Comparison of ENCODE assay signal across 17 mouse cellular contexts in the genomic region with DNA sequence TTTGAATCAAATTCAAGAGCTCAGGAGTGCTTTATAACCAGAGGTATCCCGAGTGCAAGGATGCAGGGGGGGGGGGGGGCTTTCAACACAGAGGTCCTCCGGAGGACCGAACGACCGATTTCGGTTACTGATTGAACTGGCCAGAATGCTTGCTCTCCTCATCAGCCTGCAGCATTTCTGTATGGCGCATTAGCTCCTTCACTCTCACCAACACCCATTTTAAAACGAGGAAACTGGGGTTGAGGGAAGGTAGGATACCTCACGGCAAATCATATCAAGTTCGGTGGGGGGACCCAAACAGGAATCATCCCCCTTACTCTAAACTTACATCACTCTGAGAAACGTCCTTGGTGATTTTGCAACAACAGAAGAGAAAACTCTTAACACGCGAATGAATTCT. TPM values are rescaled to one million over a fixed set of nuclear protein-coding genes. Genes with fewer than 3 reads are reported as not detected.
DNase-seq lines count a peak whose midpoint lies in the region; ATAC-seq and TF ChIP-seq lines count a peak whose summit lies in the region.
"Had no signal": no experiment of that assay in that cellular context is flagged by ENCODE, and none has a peak within 500 bp of the region (broad histone marks: within the 10 kb centered on the region; RNA-seq: fewer than 3 reads in every experiment).

No protein-coding gene starts in this region.

- 32% methylated on average over 13 of the region's 13 CpGs for WGBS in embryonic facial prominence, embryonic 14.5 days
- WGBS in kidney, postnatal 0 days = 26% methylated on average over 13 of the region's 13 CpGs
- 16% methylated on average over 13 of the region's 13 CpGs for WGBS in small intestine, adult 2 months

- H3K4me2 ChIP-seq in embryonic facial prominence, embryonic 14.5 days (ENCODE audit: low read depth, low read length) = no peak overlapping the region; the same call in 1 of the 2 replicates
- H3K4me2 ChIP-seq in kidney, postnatal 0 days (ENCODE audit: low read length) = peak overlapping the region; percentile 17

- no peak overlapping the region for H3K9ac ChIP-seq in embryonic facial prominence, embryonic 14.5 days (ENCODE audit: low read depth, low read length)
- H3K9ac ChIP-seq in kidney, postnatal 0 days (ENCODE audit: low read depth, low read length) = no peak overlapping the region

- TF ChIP-seq POLR2A in small intestine, adult 2 months (IDR thresholded peaks at IDR 0.05; ENCODE audit: low read depth, low read length) = no peak

- H3K9me3 ChIP-seq in embryonic facial prominence, embryonic 14.5 days (ENCODE audit: control insufficient read depth, low read length) = no peaks in the 10 kb centered on the region
- H3K9me3 ChIP-seq in kidney, postnatal 0 days (replicated peaks; ENCODE audit: low read length) = no peaks in the 10 kb centered on the region

- H3K27ac ChIP-seq in embryonic facial prominence, embryonic 14.5 days (replicated peaks; ENCODE audit: low read depth, low read length) = no peak overlapping the region
- H3K27ac ChIP-seq in kidney, postnatal 0 days = no peak overlapping the region
- peak overlapping the region; percentile 81 for H3K27ac ChIP-seq in small intestine, adult 2 months (ENCODE audit: insufficient read depth, low read depth, low read length)
- H3K27ac ChIP-seq: macrophage had no signal

- H3K4me1 ChIP-seq in embryonic facial prominence, embryonic 14.5 days (ENCODE audit: control insufficient read depth, insufficient read depth, low read length) = 0 out of 2 replicates have a peak, but pooled peaks cover 5% of the 10 kb centered on the region
- H3K4me1 ChIP-seq in kidney, postnatal 0 days (replicated peaks; ENCODE audit: insufficient read depth, low read length) = 0 out of 2 replicates have a peak, but pooled peaks cover 10% of the 10 kb centered on the region
- H3K4me1 ChIP-seq in small intestine, adult 2 months (ENCODE audit: control insufficient read depth, insufficient read depth, insufficient read length, low read length) = peaks cover 18% of the 10 kb centered on the region; the same call in 1 of the 2 replicates

- ATAC-seq in embryonic facial prominence, embryonic 14.5 days (ENCODE audit: low read depth) = no peak
- no peak for ATAC-seq in kidney, postnatal 0 days (replicated peaks; ENCODE audit: low FRiP score, low read depth)

- no peaks in the 10 kb centered on the region for H3K36me3 ChIP-seq in embryonic facial prominence, embryonic 14.5 days (ENCODE audit: control insufficient read depth, insufficient read depth, low read length)
- no peaks in the 10 kb centered on the region for H3K36me3 ChIP-seq in kidney, postnatal 0 days (ENCODE audit: insufficient read depth, low read length)
- peaks cover 3% of the 10 kb centered on the region; the same call in 1 of the 2 replicates for H3K36me3 ChIP-seq in small intestine, adult 2 months (ENCODE audit: control insufficient read depth, insufficient read depth, low read length)

- no peak for TF ChIP-seq CTCF in kidney, postnatal 0 days (IDR thresholded peaks at IDR 0.05; ENCODE audit: low read depth)
- no peak for TF ChIP-seq CTCF in small intestine, adult 2 months (IDR thresholded peaks at IDR 0.05; ENCODE audit: extremely low read depth, insufficient read length, insufficient replicate concordance, low read depth, low read length)

- H3K4me3 ChIP-seq in embryonic facial prominence, embryonic 14.5 days (ENCODE audit: low read depth, low read length) = peak overlapping the region; percentile 10; the same call in 1 of the 2 replicates
- no peak overlapping the region; the same call in 1 of the 2 replicates for H3K4me3 ChIP-seq in kidney, postnatal 0 days (replicated peaks; ENCODE audit: low read depth, low read length)
- H3K4me3 ChIP-seq in small intestine, adult 2 months (ENCODE audit: low read depth, low read length) = peak overlapping the region; percentile 59

- peak; percentile 32 for DNase-seq in kidney, adult 11 months
- no peak for DNase-seq in kidney, postnatal 10 days
- no peak for DNase-seq in embryonic facial prominence, embryonic 14.5 days (ENCODE audit: low spot score)
- DNase-seq in kidney, postnatal 0 days (ENCODE audit: low spot score) = no peak
- DNase-seq in layer of hippocampus, postnatal 10 days (ENCODE audit: low spot score in 2 of 2) = no peak
- no peak for DNase-seq in gastrocnemius, postnatal 25 days
- DNase-seq in thymus, postnatal 10 days (ENCODE audit: low spot score in 2 of 2) = no peak
- DNase-seq: cerebellum, adult 18-20 months; heart, adult 18-20 months; heart, postnatal 10 days; layer of hippocampus, postnatal 36 days; thymus, postnatal 36 days had no signal

- peaks cover 52% of the 10 kb centered on the region for H3K27me3 ChIP-seq in embryonic facial prominence, embryonic 14.5 days (replicated peaks; ENCODE audit: control insufficient read depth, insufficient read depth, low read length)
- 0 out of 2 replicates have a peak, but pooled peaks cover 10% of the 10 kb centered on the region for H3K27me3 ChIP-seq in kidney, postnatal 0 days (ENCODE audit: insufficient read depth, low read length)
- no peaks in the 10 kb centered on the region for H3K27me3 ChIP-seq in small intestine, adult 2 months (ENCODE audit: control insufficient read depth, insufficient read depth, low read length)

RNA-seq across cellular contexts. Expression of a gene that starts 1.7 kb away (rescaled TPM):
- polyA plus RNA-seq in embryonic facial prominence, embryonic 14.5 days (2014; fragmentation: Nextera tagmentation; extraction: Ambion mirVana) = 7.2 and 8.9 TPM in 2 replicates
- 21.8 and 22.5 TPM in 2 replicates for polyA plus RNA-seq in kidney, postnatal 0 days (2015; fragmentation: Nextera tagmentation; extraction: Ambion mirVana)
- polyA plus RNA-seq in small intestine, adult 2 months (2012; rRNA removed) = 11.2 and 19.7 TPM in 2 replicates
- total RNA-seq in layer of hippocampus, postnatal 10 days (2021) = under 1 TPM; 0.18 to 0.47 TPM
- total RNA-seq in gastrocnemius, postnatal 25 days (2021) = not detected
- total RNA-seq: heart, adult 18-20 months; heart, postnatal 10 days had no signal
- polyA plus RNA-seq: frontal cortex, adult 2 months; macrophage; midbrain, postnatal 0 days; neural tube, embryonic 14.5 days had no signal
